Mouse (Mus musculus) liver, embryonic 13.5 days (tissue): ENCODE measurements around the gene Tjp2. TPM values are rescaled to one million over a fixed set of nuclear protein-coding genes. Genes with fewer than 3 reads are reported as not detected.
A peak's percentile ranks its signal among the peaks of the same experiment; 100 is the strongest.
"Not testable (repeated sequence)": the region's sequence is repeated elsewhere in the genome, so short reads cannot be mapped to it uniquely, and the experiment has no call there.

Source experiments
- ATAC-seq: fragments of 200-750 bp; cut with Nextera tagmentation; 2 replicates; pipeline ENCODE4 v1.8.0; 2017; ENCODE audit warnings: low read depth, mild to moderate bottlenecking, moderate number of reproducible peaks, moderate library complexity
- DNase-seq: peaks from one replicate; pipeline ENCODE4 v3.0.0; 2022
- H3K27ac ChIP-seq: fragments of 300-500 bp; sonication (generic); 2 replicates; pipeline ENCODE4 v1.5.1; 2015; ENCODE audit warnings: moderate library complexity, mild to moderate bottlenecking, inconsistent platforms
- H3K27me3 ChIP-seq: fragments of 300-500 bp; sonication (generic); 2 replicates; pipeline ENCODE4 v1.6.1; 2015; ENCODE audit warnings: mild to moderate bottlenecking, inconsistent platforms
- H3K36me3 ChIP-seq: fragments of 300-500 bp; sonication (generic); 2 replicates; pipeline ENCODE4 v1.6.1; 2015; ENCODE audit warnings: mild to moderate bottlenecking, inconsistent platforms
- H3K4me1 ChIP-seq: fragments of 300-500 bp; sonication (generic); replicated peaks from 2 replicates; pipeline ENCODE4 v1.6.1; 2015; ENCODE audit warnings: inconsistent platforms
- H3K4me2 ChIP-seq: fragments of 300-500 bp; sonication (generic); 2 replicates; pipeline ENCODE4 v1.6.1; 2015; ENCODE audit warnings: inconsistent platforms, mild to moderate bottlenecking, moderate library complexity
- H3K4me3 ChIP-seq: fragments of 300-500 bp; sonication (generic); replicated peaks from 2 replicates; pipeline ENCODE4 v1.5.1; 2015; ENCODE audit warnings: mild to moderate bottlenecking, inconsistent platforms
- H3K9ac ChIP-seq: fragments of 300-500 bp; sonication (generic); 2 replicates; pipeline ENCODE4 v1.6.1; 2015; ENCODE audit warnings: mild to moderate bottlenecking, inconsistent platforms
- H3K9me3 ChIP-seq: fragments of 300-500 bp; sonication (generic); replicated peaks from 2 replicates; pipeline ENCODE4 v1.6.1; 2016; ENCODE audit warnings: inconsistent platforms
- WGBS: fragments of 180-500 bp; shearing (Covaris S2); methylation state at CpG from one replicate; pipeline ENCODE4 v1.1.7; 2015; ENCODE audit not compliant: insufficient replicate concordance; 5-methylcytosine and 5-hydroxymethylcytosine counted together
- polyA plus RNA-seq: library from polyadenylated mRNA; unstranded; fragments of >200 nt; fragmentation: Nextera tagmentation; extraction: Ambion mirVana; gene quantifications from 2 replicates; pipeline ENCODE4 v1.2.1, GENCODE M21; 2015

The Tjp2 gene
- polyA plus RNA-seq, 1 experiment from 2014 or later = 4.7 TPM

DNA sequence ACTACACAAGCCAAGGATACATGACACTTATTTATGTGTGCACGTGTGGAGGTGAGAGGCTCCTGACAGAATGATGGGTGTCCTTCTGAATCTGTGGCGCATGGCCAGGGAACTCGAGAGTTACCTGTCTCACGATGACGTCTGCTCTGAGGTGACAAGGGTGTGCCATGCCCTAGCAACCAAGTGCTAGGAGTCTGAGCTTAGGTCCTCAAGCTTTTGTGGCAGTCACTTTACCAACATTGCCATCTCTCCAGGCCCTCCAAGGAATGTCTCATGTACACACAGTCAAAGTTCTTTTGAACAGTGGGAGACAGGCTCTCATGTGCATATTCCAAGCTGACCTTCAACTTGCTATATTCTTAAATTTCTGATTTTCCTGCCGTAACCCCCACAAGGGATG is 33.1 kb upstream of the Tjp2 start:
- Histone ChIP-seq H3K9me3 (no peaks in the 10 kb centered on the region), H3K36me3 (peaks cover 29% of the 10 kb centered on the region), H3K27me3 (no peaks in the 10 kb centered on the region), H3K27ac (no peak overlapping the region), H3K4me2 (no peak overlapping the region), H3K4me1 (no peaks in the 10 kb centered on the region), H3K9ac (no peak overlapping the region), H3K4me3 (no peak overlapping the region)
- DNase-seq (no peak), ATAC-seq (no peak)
- WGBS = 78% methylated on average over 6 of the region's 6 CpGs

GRCm38 (mm10) chr19:24253657-24254260 is 28.9 kb upstream of the Tjp2 start:
- Histone ChIP-seq H3K4me2 (no peak overlapping the region), H3K36me3 (0 out of 2 replicates have a peak, but pooled peaks cover 4% of the 10 kb centered on the region), H3K27me3 (no peaks in the 10 kb centered on the region), H3K27ac (no peak overlapping the region), H3K9me3 (no peaks in the 10 kb centered on the region), H3K9ac (no peak overlapping the region), H3K4me1 (no peaks in the 10 kb centered on the region), H3K4me3 (no peak overlapping the region)
- DNase-seq (no peak), ATAC-seq (no peak)
- 45% methylated on average over 9 of the region's 9 CpGs for WGBS

DNA sequence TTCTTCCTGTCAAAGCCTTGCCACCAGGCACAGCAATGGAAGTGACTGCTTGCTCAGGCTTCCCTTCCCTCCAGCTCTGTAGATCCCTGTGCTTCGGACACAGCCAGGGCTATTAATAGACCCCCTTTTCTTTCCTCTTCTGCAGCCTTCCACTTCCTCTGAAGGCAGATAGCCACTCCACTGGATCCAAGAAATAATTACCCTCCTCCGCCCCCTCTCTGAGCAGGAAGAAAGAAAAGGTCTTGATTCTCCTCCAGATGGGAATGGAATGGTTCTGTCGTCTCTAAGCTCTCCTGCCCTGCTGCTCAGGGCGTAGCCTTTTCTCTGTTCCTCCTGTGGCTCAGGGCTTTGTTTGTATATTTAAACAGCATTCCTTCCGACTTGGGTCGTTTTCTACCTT is 27.0 kb upstream of the Tjp2 start:
- Histone ChIP-seq H3K4me1 (no peaks in the 10 kb centered on the region), H3K9me3 (no peaks in the 10 kb centered on the region), H3K27me3 (no peaks in the 10 kb centered on the region), H3K4me2 (no peak overlapping the region), H3K27ac (no peak overlapping the region; the same call in 1 of the 2 replicates), H3K36me3 (no peaks in the 10 kb centered on the region), H3K4me3 (no peak overlapping the region), H3K9ac (no peak overlapping the region)
- no peak for ATAC-seq
- 19% methylated on average over 6 of the region's 6 CpGs for WGBS
- DNase-seq = no peak

- DNase-seq = no peak
- WGBS = 65% methylated on average over 6 of the region's 6 CpGs
- Histone ChIP-seq H3K4me3 (no peak overlapping the region), H3K27ac (no peak overlapping the region), H3K4me2 (no peak overlapping the region), H3K9ac (no peak overlapping the region), H3K36me3 (no peaks in the 10 kb centered on the region), H3K9me3 (no peaks in the 10 kb centered on the region), H3K27me3 (no peaks in the 10 kb centered on the region), H3K4me1 (no peaks in the 10 kb centered on the region)
- ATAC-seq = no peak
These were observed 18.5 kb upstream of the Tjp2 start for GRCm38 (mm10) chr19:24243340-24243739.

DNA sequence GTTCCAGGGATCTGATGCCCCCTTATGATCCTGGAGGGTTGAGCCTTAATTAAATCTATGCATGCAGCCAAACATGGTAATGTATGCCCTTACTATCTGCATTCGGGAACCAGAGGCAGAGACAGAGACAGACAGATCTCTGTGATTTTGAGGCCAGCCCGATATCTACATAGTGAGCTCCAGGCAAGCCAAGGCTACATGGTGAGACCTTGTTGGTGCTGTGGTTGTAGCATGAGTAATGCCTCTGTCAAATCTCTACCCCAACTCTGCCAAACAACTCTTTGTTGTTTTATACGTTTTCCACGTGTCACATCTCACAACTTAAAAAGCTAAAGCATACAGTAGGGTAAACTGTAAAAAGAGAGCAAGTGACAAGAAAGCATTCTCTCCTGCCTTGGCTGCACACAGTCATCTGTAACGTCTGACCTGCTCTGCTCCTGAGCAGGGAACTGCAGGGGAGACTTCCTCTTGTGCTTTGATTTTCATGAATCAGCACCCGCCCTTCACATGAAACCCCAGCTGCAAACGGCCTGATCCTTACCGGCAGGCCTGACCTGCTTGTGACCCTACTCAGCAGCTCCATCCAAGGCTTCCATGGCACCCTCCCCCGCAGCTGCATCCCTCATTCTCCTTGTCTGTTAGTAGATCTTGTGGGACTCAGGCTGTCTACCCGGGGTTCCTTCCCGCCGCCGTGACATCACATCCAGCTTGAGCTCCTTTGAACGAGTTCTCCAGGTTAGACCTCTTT is 17.1 kb upstream of the Tjp2 start:
- H3K4me1 ChIP-seq = no peaks in the 10 kb centered on the region
- 36% methylated on average over 14 of the region's 14 CpGs for WGBS
- H3K27me3 ChIP-seq = no peaks in the 10 kb centered on the region
- H3K4me3 ChIP-seq = no peak overlapping the region
- ATAC-seq = no peak
- H3K9me3 ChIP-seq = no peaks in the 10 kb centered on the region
- no peak for DNase-seq
- no peak overlapping the region for H3K4me2 ChIP-seq
- H3K9ac ChIP-seq = no peak overlapping the region
- H3K27ac ChIP-seq = no peak overlapping the region
- H3K36me3 ChIP-seq = no peaks in the 10 kb centered on the region

- ATAC-seq = no peak
- Histone ChIP-seq H3K9me3 (no peaks in the 10 kb centered on the region), H3K4me2 (no peak overlapping the region), H3K4me1 (no peaks in the 10 kb centered on the region), H3K36me3 (no peaks in the 10 kb centered on the region), H3K9ac (no peak overlapping the region), H3K4me3 (no peak overlapping the region), H3K27ac (no peak overlapping the region), H3K27me3 (no peaks in the 10 kb centered on the region)
- DNase-seq = no peak
- WGBS = 67% methylated on average over 8 of the region's 8 CpGs
These were observed 16.4 kb upstream of the Tjp2 start for GRCm38 (mm10) chr19:24241271-24241670.

- Histone ChIP-seq H3K4me3 (no peak overlapping the region), H3K4me1 (no peaks in the 10 kb centered on the region), H3K27me3 (no peaks in the 10 kb centered on the region), H3K27ac (no peak overlapping the region), H3K36me3 (no peaks in the 10 kb centered on the region), H3K4me2 (no peak overlapping the region), H3K9ac (no peak overlapping the region), H3K9me3 (no peaks in the 10 kb centered on the region)
- ATAC-seq = no peak
- no peak for DNase-seq
- WGBS = 57% methylated on average over 4 of the region's 4 CpGs
These were observed 13.2 kb upstream of the Tjp2 start for GRCm38 (mm10) chr19:24238011-24238410.

GRCm38 (mm10) chr19:24232356-24232755 is 7.5 kb upstream of the Tjp2 start:
- 83% methylated on average over 1 of the region's 1 CpGs for WGBS
- ATAC-seq, H3K4me1 ChIP-seq: not testable (repeated sequence)

DNA sequence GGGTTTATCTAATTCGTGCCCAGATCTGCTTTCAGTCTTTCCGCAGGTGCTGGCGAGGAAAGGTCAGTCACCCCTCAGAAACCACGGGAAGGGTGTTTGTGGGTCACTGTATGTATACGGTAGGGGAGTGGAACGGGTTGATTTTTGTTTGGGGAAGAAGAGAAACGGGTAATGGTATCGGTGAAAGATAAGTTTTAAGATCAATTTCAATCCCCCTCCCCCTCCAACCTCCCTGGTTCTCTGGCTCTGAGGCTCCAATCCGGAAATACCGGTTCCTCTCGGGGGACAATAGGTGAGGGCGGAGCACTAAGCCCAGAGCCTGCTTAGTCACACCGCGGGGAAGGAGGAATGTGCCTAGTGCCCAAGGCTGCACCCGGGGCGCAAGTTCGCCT is 471 bp upstream of the Tjp2 start:
- Histone ChIP-seq H3K4me2 (peak overlapping the region; percentile 70), H3K36me3 (no peaks in the 10 kb centered on the region), H3K4me3 (peak overlapping the region; percentile 61), H3K4me1 (no peaks in the 10 kb centered on the region; the same call in 1 of the 2 replicates), H3K27ac (peak overlapping the region; percentile 61; the same call in 1 of the 2 replicates), H3K27me3 (peaks cover 35% of the 10 kb centered on the region), H3K9ac (no peak overlapping the region), H3K9me3 (no peaks in the 10 kb centered on the region)
- peak; percentile 11 for DNase-seq
- 1% methylated on average over 17 of the region's 17 CpGs for WGBS
- peak; percentile 49 for ATAC-seq

More at GRCm38 (mm10) chr19:24232356-24232755, 7.5 kb upstream of the Tjp2 start:
- H3K4me2 ChIP-seq, H3K36me3 ChIP-seq, H3K27ac ChIP-seq, H3K27me3 ChIP-seq, DNase-seq, H3K9ac ChIP-seq, H3K4me3 ChIP-seq, H3K9me3 ChIP-seq: not testable (repeated sequence)

DNA sequence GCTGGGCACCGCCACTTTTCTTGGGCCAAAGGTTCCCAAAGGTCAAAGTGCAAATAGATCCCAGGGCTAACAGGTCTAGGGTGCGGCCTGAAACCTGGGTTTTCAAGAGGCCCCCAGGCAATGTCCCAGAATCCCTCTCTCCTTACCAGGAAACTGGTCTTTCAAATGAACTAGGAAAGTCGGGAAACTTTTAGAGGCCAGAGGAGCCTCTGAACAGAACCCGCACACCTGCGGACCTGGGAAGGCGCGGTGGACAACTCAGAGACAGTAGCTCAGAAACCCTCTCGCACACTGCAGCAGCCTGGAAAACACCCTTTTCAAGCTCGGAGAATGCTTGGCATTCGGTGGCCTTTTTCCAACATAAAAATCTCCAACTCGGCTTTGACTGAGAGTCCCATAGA is 979 bp downstream of the Tjp2 start:
- WGBS = 41% methylated on average over 11 of the region's 11 CpGs
- Histone ChIP-seq H3K9ac (0 out of 2 replicates have a peak overlapping the region, but pooled peaks have one; percentile 17), H3K36me3 (no peaks in the 10 kb centered on the region), H3K27ac (no peak overlapping the region), H3K9me3 (no peaks in the 10 kb centered on the region), H3K4me1 (no peaks in the 10 kb centered on the region; the same call in 1 of the 2 replicates), H3K27me3 (peaks cover 35% of the 10 kb centered on the region), H3K4me3 (peak overlapping the region; percentile 61), H3K4me2 (peak overlapping the region; percentile 70)
- DNase-seq = no peak
- no peak for ATAC-seq

- Histone ChIP-seq H3K9ac (no peak overlapping the region), H3K27ac (no peak overlapping the region), H3K4me1 (no peaks in the 10 kb centered on the region; the same call in 1 of the 2 replicates), H3K4me2 (no peak overlapping the region), H3K27me3 (peaks cover 35% of the 10 kb centered on the region), H3K36me3 (no peaks in the 10 kb centered on the region), H3K9me3 (no peaks in the 10 kb centered on the region), H3K4me3 (no peak overlapping the region)
- ATAC-seq (no peak), DNase-seq (no peak)
- 69% methylated on average over 4 of the region's 4 CpGs for WGBS
These were observed 3.4 kb downstream of the Tjp2 start for GRCm38 (mm10) chr19:24221455-24221854.
